22 mouse cellular contexts compared by ENCODE assay signal in the genomic region with DNA sequence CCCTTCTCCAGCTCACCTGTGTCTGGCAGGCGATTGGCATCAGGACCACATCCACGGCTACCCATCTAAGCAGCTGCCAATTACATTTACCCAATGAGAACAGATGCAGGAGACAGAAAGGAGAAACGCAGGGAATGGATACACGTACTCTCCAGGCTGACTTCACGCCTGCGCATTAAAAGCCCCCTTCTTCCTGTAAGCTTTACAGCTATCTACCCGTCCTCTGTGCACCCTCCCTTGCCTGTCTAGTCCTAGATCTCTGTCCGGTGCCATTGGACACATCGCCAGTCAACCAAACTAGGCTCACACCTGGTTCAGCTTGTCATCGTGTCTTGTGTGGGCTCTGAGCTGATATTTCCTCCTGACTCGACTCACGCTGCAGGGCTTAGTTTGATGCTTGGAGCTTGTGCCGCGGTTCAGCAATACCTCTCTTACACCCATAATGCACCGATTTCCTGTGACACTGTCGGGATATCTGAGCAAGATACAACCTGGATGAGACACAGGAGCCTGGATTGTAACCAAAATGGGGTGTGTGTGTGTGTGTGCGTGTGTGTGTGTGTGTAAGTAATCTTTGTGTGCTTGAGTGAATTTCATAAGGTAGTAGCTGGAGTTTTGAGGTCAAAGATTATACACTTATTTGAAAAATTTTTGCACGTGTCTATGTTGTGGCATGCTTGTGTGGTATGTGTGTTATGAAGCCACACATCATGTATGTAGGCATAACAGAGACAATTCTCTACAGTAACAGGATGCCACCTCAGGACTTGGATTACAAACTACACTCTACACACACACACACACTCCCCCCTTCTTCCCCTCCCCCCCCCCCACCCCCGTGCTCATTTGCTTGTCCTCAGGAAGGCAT. TPM values are rescaled to one million over a fixed set of nuclear protein-coding genes. Genes with fewer than 3 reads are reported as not detected.
DNase-seq lines count a peak whose midpoint lies in the region; ATAC-seq and TF ChIP-seq lines count a peak whose summit lies in the region.
"Had no signal": no experiment of that assay in that cellular context is flagged by ENCODE, and none has a peak within 500 bp of the region (broad histone marks: within the 10 kb centered on the region; RNA-seq: fewer than 3 reads in every experiment).

No protein-coding gene starts in this region.

- H3K27me3 ChIP-seq in kidney, embryonic 15.5 days = no peaks in the 10 kb centered on the region
- H3K27me3 ChIP-seq in midbrain, embryonic 11.5 days (ENCODE audit: control insufficient read depth, insufficient read depth, low read length) = no peaks in the 10 kb centered on the region
- no peaks in the 10 kb centered on the region for H3K27me3 ChIP-seq in midbrain, postnatal 0 days (ENCODE audit: insufficient read depth, low read length)
- H3K27me3 ChIP-seq in intestine, embryonic 15.5 days (replicated peaks) = no peaks in the 10 kb centered on the region
- H3K27me3 ChIP-seq in small intestine, adult 2 months (ENCODE audit: control insufficient read depth, insufficient read depth, low read length) = no peaks in the 10 kb centered on the region
- no peaks in the 10 kb centered on the region for H3K27me3 ChIP-seq in neural tube, embryonic 15.5 days (replicated peaks)
- H3K27me3 ChIP-seq: embryonic facial prominence, embryonic 13.5 days; liver, embryonic 13.5 days; midbrain, embryonic 12.5 days had no signal

- H3K27ac ChIP-seq in kidney, embryonic 15.5 days = no peak overlapping the region
- no peak overlapping the region for H3K27ac ChIP-seq in midbrain, embryonic 11.5 days (ENCODE audit: low read depth, low read length)
- H3K27ac ChIP-seq in midbrain, postnatal 0 days (ENCODE audit: low read depth, low read length) = no peak overlapping the region
- H3K27ac ChIP-seq in intestine, embryonic 15.5 days = no peak overlapping the region
- H3K27ac ChIP-seq in small intestine, adult 2 months (ENCODE audit: insufficient read depth, low read depth, low read length) = 0 out of 2 replicates have a peak overlapping the region, but pooled peaks have one; percentile 23
- no peak overlapping the region for H3K27ac ChIP-seq in neural tube, embryonic 15.5 days (replicated peaks)
- H3K27ac ChIP-seq: embryonic facial prominence, embryonic 13.5 days; forebrain, embryonic 10.5 days; liver, embryonic 13.5 days; midbrain, embryonic 12.5 days had no signal

- no peak overlapping the region for H3K4me3 ChIP-seq in kidney, embryonic 15.5 days (replicated peaks)
- H3K4me3 ChIP-seq in midbrain, embryonic 11.5 days (ENCODE audit: low read depth, low read length) = no peak overlapping the region
- H3K4me3 ChIP-seq in midbrain, postnatal 0 days (ENCODE audit: low read depth, low read length) = no peak overlapping the region
- no peak overlapping the region for H3K4me3 ChIP-seq in intestine, embryonic 15.5 days (replicated peaks)
- H3K4me3 ChIP-seq in small intestine, adult 2 months (ENCODE audit: low read depth, low read length) = peak overlapping the region; percentile 9; the same call in 1 of the 2 replicates
- no peak overlapping the region for H3K4me3 ChIP-seq in neural tube, embryonic 15.5 days (replicated peaks)
- H3K4me3 ChIP-seq: embryonic facial prominence, embryonic 13.5 days; forebrain, embryonic 10.5 days; liver, embryonic 13.5 days; midbrain, embryonic 12.5 days had no signal

- no peak for ATAC-seq in kidney, embryonic 15.5 days (replicated peaks; ENCODE audit: low FRiP score)
- no peak for ATAC-seq in midbrain, embryonic 11.5 days (ENCODE audit: low FRiP score)
- no peak for ATAC-seq in midbrain, postnatal 0 days (ENCODE audit: low FRiP score)
- 0 out of 2 replicates have a peak, but pooled peaks have one; percentile 4 for ATAC-seq in intestine, embryonic 15.5 days
- ATAC-seq in neural tube, embryonic 15.5 days (ENCODE audit: low FRiP score) = no peak
- ATAC-seq: hindbrain, embryonic 16.5 days had no signal

- H3K4me2 ChIP-seq in kidney, embryonic 15.5 days = peak overlapping the region; percentile 34
- H3K4me2 ChIP-seq in midbrain, embryonic 11.5 days = no peak overlapping the region
- H3K4me2 ChIP-seq in midbrain, postnatal 0 days (ENCODE audit: low read depth, low read length, poor library complexity, severe bottlenecking) = no peak overlapping the region
- 0 out of 2 replicates have a peak overlapping the region, but pooled peaks have one; percentile 11 for H3K4me2 ChIP-seq in intestine, embryonic 15.5 days (replicated peaks)
- no peak overlapping the region for H3K4me2 ChIP-seq in neural tube, embryonic 15.5 days
- H3K4me2 ChIP-seq: embryonic facial prominence, embryonic 13.5 days; liver, embryonic 13.5 days; midbrain, embryonic 12.5 days had no signal

- no peak for TF ChIP-seq CTCF in midbrain, postnatal 0 days (IDR thresholded peaks at IDR 0.05)
- no peak for TF ChIP-seq CTCF in small intestine, adult 2 months (IDR thresholded peaks at IDR 0.05; ENCODE audit: extremely low read depth, insufficient read length, insufficient replicate concordance, low read depth, low read length)

- no peak for TF ChIP-seq POLR2A in small intestine, adult 2 months (IDR thresholded peaks at IDR 0.05; ENCODE audit: low read depth, low read length)

- no peaks in the 10 kb centered on the region for H3K36me3 ChIP-seq in kidney, embryonic 15.5 days
- H3K36me3 ChIP-seq in midbrain, embryonic 11.5 days (ENCODE audit: control insufficient read depth, insufficient read depth, low read length) = no peaks in the 10 kb centered on the region
- H3K36me3 ChIP-seq in midbrain, postnatal 0 days (ENCODE audit: insufficient read depth, low read length) = no peaks in the 10 kb centered on the region
- no peaks in the 10 kb centered on the region for H3K36me3 ChIP-seq in intestine, embryonic 15.5 days
- H3K36me3 ChIP-seq in small intestine, adult 2 months (ENCODE audit: control insufficient read depth, insufficient read depth, low read length) = no peaks in the 10 kb centered on the region
- H3K36me3 ChIP-seq in neural tube, embryonic 15.5 days = no peaks in the 10 kb centered on the region
- H3K36me3 ChIP-seq: embryonic facial prominence, embryonic 13.5 days; forebrain, embryonic 10.5 days; liver, embryonic 13.5 days; midbrain, embryonic 12.5 days had no signal

- no peak overlapping the region for H3K9ac ChIP-seq in kidney, embryonic 15.5 days
- H3K9ac ChIP-seq in midbrain, embryonic 11.5 days (ENCODE audit: low read length) = no peak overlapping the region
- no peak overlapping the region for H3K9ac ChIP-seq in midbrain, postnatal 0 days (replicated peaks; ENCODE audit: low read length, poor library complexity, severe bottlenecking)
- no peak overlapping the region for H3K9ac ChIP-seq in intestine, embryonic 15.5 days
- no peak overlapping the region for H3K9ac ChIP-seq in neural tube, embryonic 15.5 days (replicated peaks)
- H3K9ac ChIP-seq: embryonic facial prominence, embryonic 13.5 days; forebrain, postnatal 0 days; liver, embryonic 13.5 days; midbrain, embryonic 12.5 days had no signal

- no peaks in the 10 kb centered on the region for H3K9me3 ChIP-seq in kidney, embryonic 15.5 days (replicated peaks)
- H3K9me3 ChIP-seq in midbrain, embryonic 11.5 days (ENCODE audit: control insufficient read depth, low read length) = no peaks in the 10 kb centered on the region
- no peaks in the 10 kb centered on the region for H3K9me3 ChIP-seq in midbrain, postnatal 0 days (ENCODE audit: low read length)
- no peaks in the 10 kb centered on the region for H3K9me3 ChIP-seq in intestine, embryonic 15.5 days
- no peaks in the 10 kb centered on the region for H3K9me3 ChIP-seq in neural tube, embryonic 15.5 days (replicated peaks)
- H3K9me3 ChIP-seq: embryonic facial prominence, embryonic 13.5 days; forebrain, embryonic 10.5 days; liver, embryonic 13.5 days; midbrain, embryonic 12.5 days had no signal

- 84% methylated on average over 19 of the region's 19 CpGs for WGBS in kidney, embryonic 15.5 days
- 89% methylated on average over 19 of the region's 19 CpGs for WGBS in midbrain, embryonic 11.5 days
- 87% methylated on average over 19 of the region's 19 CpGs for WGBS in midbrain, postnatal 0 days
- 83% methylated on average over 19 of the region's 19 CpGs for WGBS in intestine, embryonic 15.5 days
- 73% methylated on average over 19 of the region's 19 CpGs for WGBS in small intestine, adult 2 months
- WGBS in neural tube, embryonic 15.5 days = 86% methylated on average over 19 of the region's 19 CpGs

- DNase-seq in kidney, adult 8-10 months = no peak
- DNase-seq in midbrain, embryonic 11.5 days (ENCODE audit: low spot score, missing footprints) = peak; percentile 75
- no peak for DNase-seq in midbrain, postnatal 0 days (ENCODE audit: low spot score)
- no peak for DNase-seq in adrenal gland, adult 18-20 months (ENCODE audit: low spot score in 2 of 2)
- DNase-seq: cerebellum, adult 18-20 months; cerebellum, postnatal 10 days; forebrain, postnatal 0 days; heart, postnatal 14 days; kidney, postnatal 36 days; left cerebral cortex, postnatal 4 days; liver, embryonic 13.5 days; lung, adult 18-20 months; lung, postnatal 10 days; right cerebral cortex, adult 18-20 months had no signal

- no peaks in the 10 kb centered on the region for H3K4me1 ChIP-seq in kidney, embryonic 15.5 days
- H3K4me1 ChIP-seq in midbrain, embryonic 11.5 days (ENCODE audit: control insufficient read depth, insufficient read depth, low read length) = no peaks in the 10 kb centered on the region
- H3K4me1 ChIP-seq in midbrain, postnatal 0 days (ENCODE audit: insufficient read depth, low read length) = no peaks in the 10 kb centered on the region
- no peaks in the 10 kb centered on the region for H3K4me1 ChIP-seq in intestine, embryonic 15.5 days (replicated peaks)
- peaks cover 20% of the 10 kb centered on the region; the same call in 1 of the 2 replicates for H3K4me1 ChIP-seq in small intestine, adult 2 months (ENCODE audit: control insufficient read depth, insufficient read depth, insufficient read length, low read length)
- H3K4me1 ChIP-seq in neural tube, embryonic 15.5 days = peaks cover 3% of the 10 kb centered on the region; the same call in 1 of the 2 replicates
- H3K4me1 ChIP-seq: forebrain, embryonic 10.5 days; midbrain, embryonic 12.5 days had no signal

RNA-seq across cellular contexts. Expression of gene Bach1, which starts 32.8 kb away (rescaled TPM):
- 11.0 and 13.6 TPM in 2 replicates for polyA plus RNA-seq in kidney, embryonic 15.5 days (2015; fragmentation: Nextera tagmentation; extraction: Ambion mirVana)
- polyA plus RNA-seq in midbrain, embryonic 11.5 days (2014; fragmentation: Nextera tagmentation; extraction: Ambion mirVana) = 19.2 and 19.3 TPM in 2 replicates
- total RNA-seq in midbrain, postnatal 0 days (2014; rRNA removed) = 32.9 and 44.0 TPM in 2 replicates
- polyA plus RNA-seq in midbrain, postnatal 0 days (2015; fragmentation: Nextera tagmentation; extraction: Ambion mirVana) = 9.4 and 10.3 TPM in 2 replicates
- 17.4 and 19.7 TPM in 2 replicates for polyA plus RNA-seq in intestine, embryonic 15.5 days (2015; fragmentation: Nextera tagmentation; extraction: Ambion mirVana)
- 4.9 and 29.1 TPM in 2 replicates for polyA plus RNA-seq in small intestine, adult 2 months (2012; rRNA removed)
- polyA plus RNA-seq in neural tube, embryonic 15.5 days (2015; fragmentation: Nextera tagmentation; extraction: Ambion mirVana) = 15.7 and 20.7 TPM in 2 replicates
- total RNA-seq in adrenal gland, adult 18-20 months (2021) = 10 to 100 TPM; 16.5 to 22.3 TPM

Comparison
In these comparisons a context has a peak if more than half of its experiments do, and no peak if none do; other contexts are left out.
1. H3K4me2 ChIP-seq: peak in kidney, embryonic 15.5 days (single experiment) and intestine, embryonic 15.5 days (single experiment); none in midbrain, embryonic 11.5 days (single experiment), midbrain, postnatal 0 days (single experiment) and neural tube, embryonic 15.5 days (single experiment).